Mouse (Mus musculus): ENCODE measurements around the gene Fgfr2.

Fgfr2 gene

GRCm38 (mm10) chr7:131371880-131372651 is 1751.1 kb downstream of the Fgfr2 start:
- no peak for DNase-seq (ENCODE audit: low read depth, low spot score)

- no peak for DNase-seq (ENCODE audit: low read depth, low spot score)
Observed at GRCm38 (mm10) chr7:131371470-131371860, 1751.7 kb downstream of the Fgfr2 start.

GRCm38 (mm10) chr7:131370648-131371469 is 1752.3 kb downstream of the Fgfr2 start, which contains the start of gene Pstk:
Pstk (plus strand) TSS chr7:131371141.
- peak; percentile 94 for DNase-seq (ENCODE audit: low read depth, low spot score)

GRCm38 (mm10) chr7:131364131-131364530 is 1759.0 kb downstream of the Fgfr2 start:
- DNase-seq (ENCODE audit: low read depth, low spot score), result no peak

- DNase-seq (ENCODE audit: low read depth, low spot score), result peak; percentile 98
Observed at GRCm38 (mm10) chr7:131362615-131363300, 1760.4 kb downstream of the Fgfr2 start, which contains the start of gene 2310057M21Rik. 2310057M21Rik (minus strand) TSS chr7:131362759.

- no peak for DNase-seq (ENCODE audit: low read depth, low spot score)
Observed at GRCm38 (mm10) chr7:131362269-131362614, 1760.9 kb downstream of the Fgfr2 start.

- no peak for DNase-seq (ENCODE audit: low read depth, low spot score)
Observed at GRCm38 (mm10) chr7:131356105-131356504, 1767.0 kb downstream of the Fgfr2 start.

- DNase-seq (ENCODE audit: low read depth, low spot score), result peak; percentile 67
Observed at GRCm38 (mm10) chr7:131345856-131346541, 1777.2 kb downstream of the Fgfr2 start.

GRCm38 (mm10) chr7:131337502-131338068 is 1785.6 kb downstream of the Fgfr2 start:
- DNase-seq (ENCODE audit: low read depth, low spot score), result no peak

- DNase-seq (ENCODE audit: low read depth, low spot score), result no peak
Observed at GRCm38 (mm10) chr7:131333564-131333963, 1789.6 kb downstream of the Fgfr2 start, which contains the start of gene Fam24a. Fam24a (plus strand) TSS chr7:131333864.

- DNase-seq (ENCODE audit: low read depth, low spot score), result no peak
Observed at GRCm38 (mm10) chr7:131331688-131332087, 1791.5 kb downstream of the Fgfr2 start.

GRCm38 (mm10) chr7:131329416-131329815 is 1793.7 kb downstream of the Fgfr2 start, which contains the start of gene Fam24b:
Fam24b (minus strand) TSS chr7:131329516.
- DNase-seq (ENCODE audit: low read depth, low spot score), result no peak

GRCm38 (mm10) chr7:131327054-131327453 is 1796.1 kb downstream of the Fgfr2 start:
- DNase-seq (ENCODE audit: low read depth, low spot score), result no peak

GRCm38 (mm10) chr7:131322192-131322591 is 1801.0 kb downstream of the Fgfr2 start, which contains the start of gene Cuzd1:
Cuzd1 (minus strand) TSS chr7:131322292.
- DNase-seq (ENCODE audit: low read depth, low spot score), result peak; percentile 26

GRCm38 (mm10) chr7:131318340-131318739 is 1804.8 kb downstream of the Fgfr2 start:
- DNase-seq (ENCODE audit: low read depth, low spot score), result no peak

GRCm38 (mm10) chr7:131317587-131317986 is 1805.6 kb downstream of the Fgfr2 start:
- no peak for DNase-seq (ENCODE audit: low read depth, low spot score)

GRCm38 (mm10) chr7:131314493-131314892 is 1808.7 kb downstream of the Fgfr2 start:
- no peak for DNase-seq (ENCODE audit: low read depth, low spot score)

GRCm38 (mm10) chr7:131306733-131307132 is 1816.4 kb downstream of the Fgfr2 start:
- DNase-seq (ENCODE audit: low read depth, low spot score), result no peak

GRCm38 (mm10) chr7:131303340-131303739 is 1819.8 kb downstream of the Fgfr2 start:
- DNase-seq (ENCODE audit: low read depth, low spot score), result no peak

- DNase-seq (ENCODE audit: low read depth, low spot score), result no peak
Observed at GRCm38 (mm10) chr7:131297151-131297550, 1826.0 kb downstream of the Fgfr2 start.

GRCm38 (mm10) chr7:131265851-131266250 is 1857.3 kb downstream of the Fgfr2 start:
- DNase-seq (ENCODE audit: low read depth, low spot score), result no peak
